Mouse (Mus musculus) spleen, adult 12 weeks (tissue): ENCODE measurements around the gene Prx.

Source experiments
- DNase-seq: peaks from one replicate; pipeline ENCODE4 v3.0.0; 2022; ENCODE audit warnings: low spot score

The Prx gene

GRCm38 (mm10) chr7:27522967-27523366, 23.8 kb downstream of the Prx start, which contains the start of gene Hipk4:
Gene Hipk4, plus strand, starts transcription at chr7:27523267.
- DNase-seq, result no peak

DNA sequence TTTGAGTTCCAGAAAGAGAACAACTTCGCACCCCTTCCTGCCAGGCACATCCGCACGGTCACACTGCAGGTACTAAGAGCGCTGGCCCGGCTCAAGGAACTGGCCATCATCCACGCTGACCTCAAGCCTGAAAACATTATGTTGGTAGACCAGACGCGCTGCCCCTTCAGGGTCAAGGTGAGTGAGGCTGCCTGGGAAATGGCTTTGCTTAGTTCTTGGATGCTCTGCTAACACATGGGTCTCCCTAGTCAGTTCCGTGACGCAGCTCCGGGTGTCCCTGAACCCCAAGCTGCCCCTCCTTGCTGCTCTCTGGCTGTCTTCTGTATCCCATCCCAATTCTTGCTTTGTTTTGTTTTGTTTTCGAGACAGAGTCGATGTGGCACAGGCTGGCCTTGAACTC, 24.7 kb downstream of the Prx start:
- DNase-seq, result no peak

DNA sequence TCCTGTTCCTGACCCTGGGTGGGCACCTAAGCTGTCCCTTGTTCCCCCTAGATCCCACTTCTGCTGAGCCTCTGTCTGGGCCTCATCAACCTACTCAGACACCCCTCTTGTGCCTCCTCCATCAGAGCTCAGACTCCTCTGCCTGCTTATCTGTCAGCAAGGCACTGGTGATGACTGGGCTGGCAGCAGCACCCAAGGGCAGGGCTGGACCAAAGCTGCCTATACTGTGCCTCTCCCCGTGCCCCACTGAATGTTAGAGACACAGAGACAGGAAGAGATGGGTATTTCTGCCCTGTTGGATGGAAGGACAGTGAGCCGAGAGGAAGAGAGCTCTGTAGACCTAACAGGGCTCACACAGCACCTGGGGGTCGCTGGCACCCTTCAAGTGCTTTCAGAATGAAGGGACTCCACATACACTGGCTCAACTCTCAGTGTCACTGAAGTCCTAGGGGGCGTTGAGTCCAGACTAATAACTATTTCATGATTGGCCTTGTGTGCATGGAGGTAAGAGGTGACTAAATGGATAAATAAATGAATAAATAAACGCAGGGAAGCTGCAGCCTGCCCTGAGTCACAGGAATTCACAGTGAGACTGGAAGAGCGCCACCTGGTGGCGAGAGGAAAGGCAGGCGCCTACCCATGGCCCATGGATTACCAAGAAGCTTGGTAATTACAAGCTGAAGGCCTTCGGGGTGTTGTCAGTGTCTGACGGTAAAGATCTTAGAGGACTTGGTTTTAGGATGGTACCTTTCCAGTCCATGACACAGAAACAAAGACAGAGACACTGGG, 27.1 kb downstream of the Prx start:
- peak; percentile 71 for DNase-seq

GRCm38 (mm10) chr7:27529070-27529469, 29.9 kb downstream of the Prx start:
- DNase-seq, result no peak

DNA sequence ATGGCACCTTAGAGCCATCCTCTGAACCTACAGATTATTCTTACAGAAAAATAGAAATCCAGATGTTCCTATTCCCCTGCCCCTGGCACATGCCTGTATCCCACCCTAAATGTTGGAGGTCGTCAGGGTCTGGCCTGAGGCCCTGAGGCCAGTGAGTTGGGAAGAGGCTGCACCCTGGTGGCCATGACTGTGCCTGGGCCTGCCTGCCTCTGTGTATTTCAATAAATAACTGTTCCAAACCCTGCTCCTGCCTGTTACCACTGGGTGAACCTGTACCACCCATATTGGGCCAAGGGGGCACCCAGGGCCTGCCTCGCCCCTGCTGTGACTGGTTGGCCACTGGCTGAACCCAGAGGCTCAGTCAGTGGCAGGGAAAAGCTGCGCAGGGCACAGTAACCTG, 31.8 kb downstream of the Prx start:
- no peak for DNase-seq

DNA sequence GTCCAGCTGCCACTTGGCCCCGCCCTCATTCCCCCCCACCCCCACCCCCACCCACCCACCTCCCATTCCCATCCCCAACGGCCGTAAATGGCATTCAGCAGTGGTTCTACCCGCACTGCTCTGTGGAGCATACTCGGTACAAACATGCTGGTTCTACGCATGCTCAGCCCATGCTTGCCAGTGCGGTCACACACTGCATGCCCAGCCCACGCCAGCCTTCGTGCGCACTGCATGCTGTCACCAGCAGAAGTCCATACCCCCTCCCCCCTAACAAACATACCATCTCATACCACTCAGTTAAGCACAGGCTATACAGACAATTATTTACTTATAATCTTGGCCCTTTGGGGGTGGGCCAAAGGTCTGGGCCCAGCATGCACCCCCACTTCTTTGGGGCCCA, 32.6 kb downstream of the Prx start:
- no peak for DNase-seq

- DNase-seq, result no peak
These were observed 33.4 kb downstream of the Prx start for GRCm38 (mm10) chr7:27532480-27533050.

- peak; percentile 52 for DNase-seq
These were observed 36.3 kb downstream of the Prx start for GRCm38 (mm10) chr7:27535386-27535785.

GRCm38 (mm10) chr7:27536618-27537017, 37.5 kb downstream of the Prx start:
- DNase-seq, result no peak

DNA sequence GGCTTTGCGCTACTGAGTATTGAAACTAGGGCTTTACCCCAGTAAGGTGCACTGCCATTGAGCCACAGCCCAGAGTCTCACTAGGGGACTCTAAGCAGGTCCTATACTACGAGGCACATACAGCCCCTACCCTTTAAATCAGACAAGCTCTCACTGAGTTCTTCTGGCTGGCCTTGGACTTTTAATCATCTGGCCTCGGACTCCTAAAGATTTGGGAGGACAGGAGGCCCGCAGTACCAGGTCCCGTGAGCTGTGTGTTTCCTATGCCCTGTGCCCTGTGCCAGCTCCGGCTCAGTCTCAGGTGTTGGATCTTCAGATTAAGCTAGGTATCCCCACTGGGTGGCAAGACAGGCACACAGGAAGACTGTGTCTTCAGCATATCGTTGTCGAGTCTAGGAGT, 38.9 kb downstream of the Prx start:
- DNase-seq, result no peak

DNA sequence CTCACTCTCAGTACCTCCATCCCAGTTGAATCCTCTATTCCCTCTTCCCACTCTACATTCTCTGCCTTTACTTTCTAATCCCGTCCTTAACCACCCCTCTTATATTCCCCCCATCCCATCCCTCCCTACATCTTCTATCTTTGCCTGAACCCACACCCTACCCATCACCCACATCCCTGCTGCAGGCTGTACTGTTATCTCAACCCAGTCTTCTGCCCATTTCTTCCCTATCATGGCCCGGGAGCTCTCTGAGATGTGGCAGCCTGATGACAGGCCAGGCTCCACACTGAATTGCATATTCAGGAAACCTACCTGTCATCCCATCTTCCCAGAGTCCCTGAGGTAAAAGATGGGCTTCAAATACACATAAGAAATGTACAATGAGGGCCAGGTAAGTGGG, 39.7 kb downstream of the Prx start:
- DNase-seq, result no peak

DNA sequence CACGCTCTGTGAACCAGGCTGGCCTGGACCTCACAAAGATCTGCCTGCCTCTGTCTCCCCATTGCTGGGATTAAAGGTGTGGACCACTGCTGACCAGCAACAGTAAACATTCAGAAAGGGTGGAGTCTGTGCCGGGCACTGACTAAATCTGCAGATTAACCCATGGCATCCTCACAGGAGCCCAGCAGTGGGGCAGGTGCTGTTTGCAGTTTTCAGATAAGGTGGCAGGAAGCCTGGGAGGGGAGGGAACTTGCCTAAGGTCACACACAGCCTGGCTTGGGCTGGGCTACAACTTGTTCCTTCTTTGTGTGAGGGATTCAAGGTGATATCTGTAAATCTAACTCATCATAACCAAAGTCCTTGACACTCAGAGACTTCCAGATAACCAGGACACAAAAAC, 41.4 kb downstream of the Prx start:
- peak; percentile 37 for DNase-seq

DNA sequence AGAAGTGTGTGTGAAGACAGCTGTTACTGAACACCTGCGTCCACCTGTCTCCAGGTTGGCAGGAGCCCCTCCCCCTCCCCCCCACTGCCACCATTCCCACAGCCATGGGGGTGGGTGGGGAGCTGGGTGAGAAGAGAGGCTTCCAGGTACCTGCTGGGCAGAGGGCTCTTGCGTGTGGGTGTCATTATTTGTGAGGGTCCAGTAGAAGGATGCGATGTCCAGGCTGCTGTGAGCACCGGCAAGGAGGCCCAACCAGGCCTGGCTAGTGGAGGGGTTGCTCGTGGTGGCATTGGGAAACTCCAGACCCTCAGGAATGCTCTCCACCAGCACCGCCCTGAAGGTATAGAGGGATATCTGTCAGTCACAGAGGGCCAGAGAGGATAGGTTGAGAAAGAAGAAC, 41.8 kb downstream of the Prx start:
- no peak for DNase-seq

- peak; percentile 65 for DNase-seq
These were observed 42.3 kb downstream of the Prx start for GRCm38 (mm10) chr7:27541431-27541830.

GRCm38 (mm10) chr7:27541922-27542321, 42.8 kb downstream of the Prx start:
- DNase-seq, result no peak

DNA sequence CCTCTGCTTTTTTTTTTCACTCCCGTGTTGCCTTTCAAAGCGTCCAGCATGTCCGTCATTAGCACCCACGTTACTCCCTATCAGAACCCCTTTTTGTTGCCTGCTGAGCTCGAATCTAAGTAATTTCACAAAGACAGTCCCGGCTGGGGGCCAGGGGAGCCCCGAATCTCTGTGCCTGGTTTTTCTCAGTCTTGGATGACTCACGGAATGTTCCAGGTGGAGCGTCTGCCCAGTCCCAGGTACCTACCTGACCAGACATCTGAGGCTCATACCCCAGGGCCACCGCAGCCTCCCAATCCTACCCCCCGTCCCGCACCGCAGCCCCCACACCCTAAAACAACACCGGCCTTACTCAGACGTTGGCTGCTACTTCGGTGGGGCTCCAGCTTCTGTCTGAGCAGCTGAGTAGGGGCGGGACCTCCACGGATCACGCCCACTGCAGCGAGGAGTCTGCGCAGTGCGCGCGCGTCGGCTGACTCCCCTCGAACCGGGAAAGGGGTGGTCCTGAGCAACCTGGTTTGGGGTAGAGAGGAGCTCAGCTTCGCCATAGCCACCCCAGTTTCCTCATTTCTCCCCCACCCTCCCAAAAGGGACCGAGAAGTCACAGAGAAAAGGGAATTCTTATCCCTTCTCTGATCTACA, 43.4 kb downstream of the Prx start:
- peak; percentile 71 for DNase-seq

- DNase-seq, result no peak
These were observed 43.9 kb downstream of the Prx start for GRCm38 (mm10) chr7:27543065-27543464.

GRCm38 (mm10) chr7:27543851-27544250, 44.7 kb downstream of the Prx start:
- DNase-seq, result no peak

DNA sequence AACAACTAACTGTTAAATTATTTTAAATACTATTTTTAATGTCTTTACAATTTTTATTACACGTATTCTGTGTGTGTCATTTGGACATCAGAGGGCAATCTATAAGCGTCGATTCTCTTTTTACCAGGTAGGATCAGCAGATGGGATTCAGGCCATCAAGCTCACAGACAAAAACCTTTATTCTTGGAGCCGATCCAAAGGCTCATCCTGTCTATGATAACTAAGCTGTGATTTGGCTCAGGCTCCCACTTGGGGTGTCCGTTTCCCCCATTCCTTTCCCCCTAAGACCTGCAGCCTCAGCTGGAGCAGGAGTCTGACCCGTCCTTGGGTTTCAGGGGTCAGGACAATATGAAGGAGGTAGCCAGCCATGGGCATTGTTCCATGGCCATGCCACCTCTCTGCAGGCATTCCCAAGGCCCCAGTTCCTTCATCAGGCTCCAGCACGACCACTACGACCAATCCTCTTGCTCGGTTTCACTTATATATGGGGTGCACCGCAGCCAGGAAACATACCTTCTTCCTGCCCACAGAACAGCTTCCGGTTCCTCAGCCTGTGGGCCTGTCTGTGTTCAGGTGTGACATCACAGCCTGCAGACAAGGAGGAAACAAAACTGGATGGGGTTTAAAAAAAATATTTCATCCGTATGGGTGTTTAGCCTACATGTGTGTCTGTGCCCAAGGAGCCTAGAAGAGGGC, 45.7 kb downstream of the Prx start:
- peak; percentile 38 for DNase-seq

DNA sequence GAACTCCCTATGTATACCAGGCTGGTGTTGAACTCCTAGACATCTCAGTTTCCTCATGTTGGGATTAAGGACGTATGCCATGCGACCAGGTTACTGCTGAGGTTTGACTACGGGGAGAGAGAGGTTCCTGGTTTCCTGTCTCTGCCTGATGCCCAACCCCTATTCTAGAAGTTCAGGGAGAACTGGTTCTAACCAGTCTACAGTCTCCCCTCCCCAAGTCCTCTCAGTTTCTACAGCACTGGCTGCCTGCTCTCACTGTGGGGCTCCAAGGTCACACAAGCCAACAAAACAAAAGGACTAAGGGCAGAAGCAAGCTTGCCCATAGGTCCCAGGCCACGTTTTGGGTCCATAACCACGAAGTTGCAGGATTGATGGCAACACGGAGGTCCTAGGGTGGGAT, 50.5 kb downstream of the Prx start:
- DNase-seq, result no peak

DNA sequence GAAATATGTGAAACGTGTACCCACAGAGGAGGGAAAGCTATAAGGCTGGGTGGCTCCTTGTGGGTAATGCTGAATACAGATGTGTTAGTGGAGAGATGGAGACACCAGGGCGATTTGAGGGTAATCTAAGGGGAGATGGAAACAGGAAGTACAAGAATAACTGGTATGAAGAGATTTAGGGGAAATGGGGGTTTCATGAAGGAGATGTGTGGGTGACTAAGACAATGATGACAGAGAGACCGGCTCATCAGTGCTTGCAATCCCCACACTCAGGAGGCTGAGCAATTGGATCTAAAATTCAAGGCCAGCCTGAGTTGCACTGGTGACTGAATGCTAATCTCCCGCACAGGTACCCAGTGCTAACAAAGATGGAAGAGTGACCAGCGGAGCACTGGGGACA, 52.9 kb downstream of the Prx start:
- no peak for DNase-seq

- peak; percentile 92 for DNase-seq
These were observed 53.9 kb downstream of the Prx start, which contains the start of the genes Pld3 and 2310022A10Rik for GRCm38 (mm10) chr7:27552931-27553513. Gene Pld3, minus strand, starts transcription at chr7:27553218. Gene 2310022A10Rik, plus strand, starts transcription at chr7:27553233.
